Mouse (Mus musculus): Measurements from ENCODE around the gene Ubr7.
A peak's percentile ranks its signal among the peaks of the same experiment; 100 is the strongest.

Gene Ubr7

DNA sequence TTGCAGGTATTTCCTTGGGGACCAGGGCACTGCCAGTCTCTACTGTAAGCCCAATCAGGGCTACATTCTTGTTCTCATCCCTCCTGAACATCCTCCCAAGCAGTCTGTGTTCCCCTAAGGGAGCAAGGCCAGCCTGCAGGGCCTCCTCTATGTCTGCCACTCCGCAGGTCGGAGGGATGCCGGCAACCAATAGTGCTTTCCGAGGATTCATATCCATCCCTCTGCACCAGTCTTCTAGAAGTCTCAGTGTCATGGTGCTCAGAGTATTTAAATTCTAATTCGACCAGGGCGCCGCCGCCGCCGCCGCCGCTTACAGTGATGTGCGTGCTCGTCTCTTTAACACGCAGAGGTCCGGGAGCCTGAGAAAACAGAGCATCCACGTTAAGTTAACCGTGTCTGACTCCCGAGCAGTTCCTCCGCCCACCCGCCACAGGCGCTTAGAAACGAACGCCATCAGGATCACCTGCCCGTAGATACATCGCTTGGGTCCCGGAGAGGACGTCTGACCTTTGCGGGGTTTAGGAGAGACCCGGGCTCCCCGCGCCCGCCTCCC lies 14.7 kb upstream of the Ubr7 start:
- no peak for DNase-seq (ENCODE audit: low spot score in 2 of 2)

DNA sequence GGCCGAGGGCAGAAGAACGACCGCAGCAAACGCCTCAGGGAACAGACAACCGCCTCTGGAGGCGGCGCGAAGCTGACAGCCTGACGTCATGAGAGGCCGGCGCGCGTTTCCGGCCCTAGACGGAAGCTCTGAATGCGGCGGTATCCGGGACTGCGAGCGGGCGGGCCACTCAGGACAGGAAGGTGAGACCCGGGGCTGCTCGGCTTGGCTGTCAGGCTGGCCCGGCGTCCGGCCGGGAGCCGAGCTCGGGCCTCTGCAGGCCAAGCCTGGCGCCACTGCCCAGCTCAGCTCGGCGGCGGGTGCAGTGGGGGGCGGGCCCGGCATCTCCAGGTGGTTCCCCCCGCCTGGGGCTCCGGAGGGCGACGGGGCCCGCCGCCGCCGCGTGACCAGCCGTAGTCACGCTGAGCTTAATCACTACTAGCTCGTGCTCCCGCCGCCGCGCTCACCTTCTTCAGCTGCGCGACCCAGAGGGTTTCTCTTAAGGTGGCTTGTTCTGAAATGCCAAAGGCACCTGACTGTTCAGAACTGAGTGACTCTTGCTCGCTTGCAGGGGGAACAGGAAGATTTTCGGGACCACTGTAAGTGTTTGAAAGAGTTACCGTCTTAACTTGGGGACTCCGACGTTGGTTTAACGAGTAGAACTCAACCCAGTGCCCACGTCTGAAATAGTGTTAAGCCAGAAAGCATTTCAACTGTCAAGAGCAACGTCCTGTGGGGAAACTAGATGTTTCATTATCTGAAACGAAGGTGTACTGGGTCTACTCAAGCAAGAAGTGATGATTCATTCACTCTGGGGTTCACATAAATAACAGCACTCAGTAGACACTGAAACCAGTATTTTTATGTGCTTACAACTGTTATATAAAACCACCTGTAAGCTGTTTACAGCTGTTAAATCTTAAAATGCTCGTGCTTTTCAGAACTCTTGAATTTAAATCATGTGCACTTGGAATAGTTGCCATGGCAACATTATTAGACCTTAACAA lies 13.9 kb upstream of the Ubr7 start, which contains the start of the genes Moap1 and Tmem251:
TSS of gene Moap1 (minus strand) at position 73 of the 986 bp plus-strand sequence.
TSS of gene Tmem251 (plus strand) at position 174 of the 986 bp plus-strand sequence.
- DNase-seq (ENCODE audit: low spot score in 2 of 2) = peak; percentile 81 to 86

DNA sequence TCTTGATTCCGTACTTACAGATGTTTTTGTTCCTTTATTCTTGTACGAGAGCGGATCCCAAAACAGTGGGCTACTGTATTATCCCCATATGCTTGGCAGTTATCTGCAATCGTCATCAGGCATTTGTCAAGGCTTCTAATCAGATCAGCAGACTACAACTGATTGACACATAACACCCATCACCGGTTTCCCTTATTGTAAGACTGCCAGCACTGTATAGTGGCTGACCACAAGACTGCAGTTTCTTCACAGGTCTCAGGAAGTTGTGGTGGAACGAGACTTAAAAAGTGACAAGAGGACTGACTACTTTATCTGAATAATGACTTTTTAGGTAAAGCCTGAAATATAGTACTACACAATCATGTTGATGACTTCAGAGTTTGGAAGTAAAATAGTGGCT lies 12.9 kb upstream of the Ubr7 start:
- no peak for DNase-seq (ENCODE audit: low spot score in 2 of 2)

DNA sequence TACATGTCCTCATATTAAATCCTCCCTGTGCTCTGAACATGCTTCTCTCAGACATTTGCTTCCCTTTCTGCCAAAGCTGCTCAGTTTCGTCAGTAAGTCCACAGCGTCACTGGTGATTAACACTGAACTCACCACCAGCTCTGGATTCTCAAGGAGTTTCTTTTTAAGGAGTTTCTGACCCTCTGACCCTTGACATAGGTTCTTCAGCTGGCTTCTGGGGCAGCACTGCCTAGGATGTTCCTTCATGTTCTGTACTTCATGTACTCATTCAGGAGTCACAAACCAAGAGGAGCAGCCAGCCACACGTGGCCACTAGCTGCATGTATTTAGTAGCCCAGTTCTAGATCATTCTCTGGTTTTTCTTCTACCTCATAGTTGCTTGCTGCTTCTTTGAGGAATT lies 9.5 kb upstream of the Ubr7 start:
- DNase-seq (ENCODE audit: low spot score in 2 of 2) = no peak

DNA sequence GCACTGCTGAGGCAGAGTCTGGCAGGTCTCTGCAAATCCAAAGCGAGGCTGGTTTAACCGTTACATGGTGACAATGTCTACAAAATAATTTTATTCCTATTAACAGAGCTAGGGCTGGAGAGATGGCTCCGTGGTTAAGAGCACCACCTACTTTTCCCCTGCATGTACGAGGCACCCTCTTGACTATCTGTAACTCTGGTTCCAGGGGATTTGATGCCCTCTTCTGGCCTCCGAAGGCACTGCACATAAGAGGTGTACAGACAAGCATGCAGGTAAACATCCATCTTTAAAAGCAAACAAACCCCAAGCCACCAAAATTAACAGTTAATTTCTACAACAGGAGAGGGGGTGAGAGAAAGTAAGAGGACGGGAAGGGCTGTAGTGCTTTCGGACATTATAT lies 1.5 kb upstream of the Ubr7 start:
- peak; percentile 25 to 55 for DNase-seq (ENCODE audit: low spot score in 2 of 2)

DNA sequence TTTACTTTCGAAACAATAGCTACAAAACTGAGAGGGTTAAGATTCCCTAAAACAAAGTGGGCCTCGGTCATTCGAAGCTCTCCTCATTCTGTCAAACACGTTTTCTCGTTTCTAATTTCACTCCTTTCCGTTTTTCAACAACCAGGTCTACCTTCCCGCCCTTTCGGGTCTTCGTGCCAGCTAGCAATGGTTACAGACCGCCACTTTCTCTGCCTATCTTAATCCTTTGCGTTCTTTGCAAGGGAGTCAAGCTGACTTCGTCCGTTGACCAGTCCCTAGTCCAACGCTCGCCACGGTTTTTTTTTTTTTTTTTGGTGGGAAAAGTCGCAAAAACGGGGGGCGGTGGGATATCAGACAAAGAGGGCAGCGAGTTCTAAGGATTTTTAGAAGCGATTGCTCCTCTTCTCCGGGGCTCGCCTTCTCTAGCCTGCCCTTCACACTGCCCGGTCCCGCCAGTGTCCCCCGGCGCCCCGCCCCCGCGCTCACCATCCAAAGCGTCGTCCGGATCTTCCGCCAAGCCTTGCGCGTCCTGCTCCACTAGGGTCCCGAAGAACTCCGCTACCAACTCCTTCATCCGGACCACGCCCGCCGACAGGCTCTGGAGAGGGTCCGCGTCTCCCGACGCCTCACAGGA lies 595 bp upstream of the Ubr7 start:
- DNase-seq (ENCODE audit: low spot score in 2 of 2) = no peak

DNA sequence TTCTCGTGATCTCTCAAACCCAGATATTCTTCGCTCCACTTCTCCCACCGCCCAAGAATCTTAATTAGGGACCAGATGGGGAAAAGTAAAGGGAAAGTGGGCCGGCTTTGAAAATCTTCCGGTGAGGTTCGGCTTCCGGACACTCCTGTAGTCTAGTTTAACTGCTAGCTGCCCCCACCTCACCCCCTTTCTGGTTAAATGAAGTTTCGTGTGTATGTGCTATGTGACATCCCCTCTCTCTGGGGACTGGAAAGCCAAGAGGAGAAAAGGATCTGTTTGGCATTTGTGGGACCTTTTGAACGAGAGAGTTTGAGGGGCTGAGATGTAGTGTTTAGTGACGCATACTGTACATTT lies 613 bp downstream of the Ubr7 start, which contains the start of gene Gm20604:
TSS of gene Gm20604 (minus strand) at position 270 of the 354 bp plus-strand sequence.
- DNase-seq (ENCODE audit: low spot score in 2 of 2) = no peak

DNA sequence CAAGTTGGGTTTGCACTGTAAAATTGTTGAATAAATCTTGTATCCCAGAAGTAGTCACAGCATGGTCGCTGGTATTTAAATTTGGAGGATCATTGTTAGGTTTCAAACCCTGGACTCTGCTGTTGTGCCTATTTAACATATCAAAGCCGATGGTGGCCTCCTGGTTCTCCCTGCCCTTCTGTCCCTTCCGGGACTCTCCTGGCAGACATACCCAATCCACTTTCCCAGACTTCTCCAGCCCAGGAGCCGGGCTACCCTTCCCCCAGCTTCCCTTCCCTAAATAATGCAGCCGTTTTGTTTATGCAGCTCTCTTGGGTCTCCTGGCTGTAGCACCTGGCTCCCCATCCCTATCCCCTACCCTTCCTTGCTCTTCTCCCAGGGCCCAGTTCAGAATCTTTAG lies 1.2 kb downstream of the Ubr7 start:
- DNase-seq (ENCODE audit: low spot score in 2 of 2) = no peak

DNA sequence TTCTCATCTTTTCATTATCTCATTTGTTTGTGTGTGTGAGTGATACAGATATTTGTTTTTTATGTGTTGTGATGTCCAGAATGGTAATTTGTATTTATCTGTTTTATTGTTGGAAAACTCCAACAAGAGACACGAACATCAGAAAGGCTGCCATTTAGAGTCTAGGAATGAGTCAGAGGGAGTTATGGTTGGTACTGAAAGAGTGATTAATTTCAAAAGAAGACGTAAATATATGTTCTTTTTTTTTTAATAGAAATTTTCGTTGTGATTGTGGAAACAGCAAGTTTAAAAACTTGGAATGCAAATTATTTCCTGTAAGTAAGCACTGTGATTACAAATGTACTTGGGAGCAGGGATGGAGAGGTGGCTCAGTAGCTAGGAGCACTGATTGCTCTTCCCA lies 3.9 kb downstream of the Ubr7 start:
- no peak for DNase-seq (ENCODE audit: low spot score in 2 of 2)

DNA sequence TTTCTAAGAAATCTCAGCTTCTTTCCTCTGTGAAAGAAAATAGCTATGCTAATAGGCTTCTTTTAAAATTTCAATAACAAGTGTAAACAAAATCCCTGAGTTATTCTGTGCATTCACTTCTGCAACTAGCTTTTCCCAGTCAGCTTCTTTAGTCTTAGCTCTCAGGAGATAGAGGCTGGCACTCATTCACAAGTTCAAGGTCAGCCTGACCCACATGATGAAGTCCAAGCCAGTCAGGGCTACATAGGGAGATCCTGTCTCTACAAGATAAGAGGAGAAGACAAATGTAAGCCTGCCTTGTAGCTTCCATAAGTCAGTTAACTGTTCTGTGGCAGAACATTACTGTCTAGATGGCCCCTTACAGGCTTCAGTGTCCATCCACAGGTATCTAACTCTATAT lies 5.9 kb downstream of the Ubr7 start:
- DNase-seq (ENCODE audit: low spot score in 2 of 2) = no peak

DNA sequence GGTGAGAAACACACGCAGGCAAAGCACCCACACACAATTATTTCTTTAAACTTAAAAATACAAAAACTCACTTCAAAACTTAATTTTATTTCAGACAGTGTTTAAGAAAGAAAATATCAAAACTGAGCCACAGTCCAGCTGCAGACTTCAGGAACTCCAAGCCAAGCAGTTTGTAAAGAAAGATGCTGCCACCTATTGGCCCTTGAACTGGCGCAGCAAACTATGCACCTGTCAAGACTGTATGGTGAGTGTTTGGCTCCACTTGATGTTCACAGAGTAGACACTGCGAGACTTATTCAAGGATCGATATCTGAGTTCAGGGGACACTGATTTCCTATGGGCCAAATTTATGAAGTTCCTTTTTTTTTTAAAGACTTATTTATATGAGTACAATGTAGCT lies 11.2 kb downstream of the Ubr7 start:
- DNase-seq (ENCODE audit: low spot score in 2 of 2) = no peak

DNA sequence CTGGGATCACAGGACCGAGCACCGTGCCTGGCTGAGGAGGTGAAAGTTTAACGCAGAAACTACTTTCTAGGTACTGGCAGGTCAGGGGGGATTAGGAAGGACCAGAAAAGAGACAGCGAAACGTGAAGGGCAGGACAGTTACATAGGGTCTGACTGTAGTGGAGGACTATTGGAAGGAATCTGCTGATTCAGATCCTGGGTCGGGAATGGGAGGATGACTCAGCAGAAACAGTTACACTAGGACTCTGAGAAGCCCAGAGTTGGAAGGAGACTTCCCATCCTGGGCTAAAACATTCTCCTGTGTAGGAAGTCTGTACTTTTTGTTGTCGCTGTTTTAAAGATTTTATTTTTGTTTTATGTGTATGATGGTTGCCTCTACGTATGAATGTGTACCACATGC lies 13.8 kb downstream of the Ubr7 start:
- DNase-seq (ENCODE audit: low spot score in 2 of 2) = no peak

DNA sequence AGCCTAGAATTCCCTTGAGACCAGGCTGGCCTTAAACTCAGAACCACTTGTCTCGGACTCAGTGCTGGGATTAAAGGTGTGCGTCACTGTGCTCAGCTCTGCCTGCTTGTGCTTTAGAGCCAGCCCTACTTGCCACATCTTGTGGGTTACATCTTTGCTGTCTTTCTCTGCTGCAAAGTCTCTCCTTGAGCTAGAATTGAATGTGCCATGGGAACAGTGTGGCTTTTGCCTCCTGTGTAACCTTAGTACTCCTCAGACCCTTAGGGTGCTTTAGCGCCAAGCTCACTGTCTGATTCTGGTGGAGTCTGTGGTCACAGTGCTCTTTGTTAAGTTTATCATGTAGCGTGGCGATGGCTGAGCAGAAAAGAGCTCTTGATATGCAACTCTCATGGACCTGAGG lies 14.9 kb downstream of the Ubr7 start:
- DNase-seq (ENCODE audit: low spot score in 2 of 2) = no peak

DNA sequence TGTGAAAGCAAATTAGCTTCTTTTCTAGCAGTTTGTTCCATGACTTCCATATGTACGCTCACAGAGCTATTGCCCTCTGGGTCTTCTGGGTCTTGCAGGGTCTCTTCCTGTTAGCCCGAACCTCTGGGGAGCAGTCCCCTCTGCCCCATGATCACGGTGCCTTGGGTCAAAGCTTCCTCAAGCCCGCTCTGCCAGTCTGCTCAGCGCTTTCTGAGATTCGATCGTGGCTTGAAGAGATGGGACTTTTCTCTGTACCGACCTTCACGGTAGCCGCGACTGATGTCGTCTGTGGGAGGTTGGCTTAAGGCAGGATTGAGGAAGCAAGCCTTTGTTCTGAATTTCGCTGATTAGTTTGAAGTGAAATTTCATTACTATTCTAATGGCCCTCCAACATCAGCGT lies 18.3 kb downstream of the Ubr7 start:
- no peak for DNase-seq (ENCODE audit: low spot score in 2 of 2)

DNA sequence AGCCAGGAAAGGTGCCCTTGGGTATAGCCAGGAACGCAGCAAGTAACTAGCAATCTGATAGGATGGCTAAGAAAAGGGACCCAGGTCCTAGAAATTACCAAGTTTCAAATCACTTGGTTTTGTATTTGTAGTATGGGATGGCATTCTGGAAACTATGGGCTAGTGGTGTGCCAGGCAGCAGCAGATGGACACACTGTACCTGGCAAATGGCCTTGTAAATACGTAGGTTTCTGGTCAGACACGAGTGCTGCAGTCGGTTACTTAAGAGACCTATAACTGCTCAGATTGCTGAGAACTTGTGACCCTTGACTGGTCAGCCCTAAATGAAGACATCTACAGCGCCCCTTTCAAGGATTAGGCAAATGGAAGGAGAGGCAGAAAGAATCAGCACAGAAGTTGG lies 20.4 kb downstream of the Ubr7 start:
- no peak for DNase-seq (ENCODE audit: low spot score in 2 of 2)

DNA sequence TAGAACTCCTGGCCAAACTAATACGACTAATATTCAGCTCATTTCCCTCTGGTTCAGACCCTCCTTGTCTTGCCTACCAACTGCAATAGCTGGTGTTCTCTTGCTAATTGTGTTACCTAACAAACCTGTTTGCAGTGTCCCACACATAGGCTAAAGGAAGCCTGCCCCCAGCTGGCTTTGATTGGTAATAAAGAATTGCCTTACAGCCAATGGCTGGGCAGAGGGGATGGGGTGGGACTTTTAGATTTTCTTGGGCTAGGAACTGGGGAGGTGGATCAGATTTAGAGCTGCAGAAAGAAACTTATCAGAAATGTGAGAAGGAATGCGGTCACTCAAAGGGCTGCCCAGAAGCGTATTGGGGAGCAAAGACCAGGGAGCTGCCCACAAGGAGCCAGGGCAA lies 21.7 kb downstream of the Ubr7 start:
- no peak for DNase-seq (ENCODE audit: low spot score in 2 of 2)

DNA sequence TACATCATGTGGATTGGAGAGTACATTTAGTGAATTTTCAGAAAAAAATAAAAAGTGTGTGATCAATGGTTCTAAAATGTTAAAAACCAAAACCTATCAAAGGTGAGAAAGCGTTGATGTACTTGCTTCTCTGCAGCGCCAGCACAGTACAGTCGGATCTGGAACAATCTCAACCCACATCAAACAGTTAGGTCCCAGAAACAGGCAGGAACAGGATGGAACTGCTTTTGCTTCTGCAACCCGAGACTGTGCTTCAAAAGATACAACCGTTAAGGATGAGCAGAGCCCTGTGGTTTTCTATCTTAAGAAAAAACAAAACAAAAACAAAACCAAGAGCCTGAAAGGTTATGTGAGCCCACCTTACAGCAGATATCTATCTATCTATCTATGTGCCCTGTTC lies 25.1 kb downstream of the Ubr7 start:
- DNase-seq (ENCODE audit: low spot score in 2 of 2) = no peak

DNA sequence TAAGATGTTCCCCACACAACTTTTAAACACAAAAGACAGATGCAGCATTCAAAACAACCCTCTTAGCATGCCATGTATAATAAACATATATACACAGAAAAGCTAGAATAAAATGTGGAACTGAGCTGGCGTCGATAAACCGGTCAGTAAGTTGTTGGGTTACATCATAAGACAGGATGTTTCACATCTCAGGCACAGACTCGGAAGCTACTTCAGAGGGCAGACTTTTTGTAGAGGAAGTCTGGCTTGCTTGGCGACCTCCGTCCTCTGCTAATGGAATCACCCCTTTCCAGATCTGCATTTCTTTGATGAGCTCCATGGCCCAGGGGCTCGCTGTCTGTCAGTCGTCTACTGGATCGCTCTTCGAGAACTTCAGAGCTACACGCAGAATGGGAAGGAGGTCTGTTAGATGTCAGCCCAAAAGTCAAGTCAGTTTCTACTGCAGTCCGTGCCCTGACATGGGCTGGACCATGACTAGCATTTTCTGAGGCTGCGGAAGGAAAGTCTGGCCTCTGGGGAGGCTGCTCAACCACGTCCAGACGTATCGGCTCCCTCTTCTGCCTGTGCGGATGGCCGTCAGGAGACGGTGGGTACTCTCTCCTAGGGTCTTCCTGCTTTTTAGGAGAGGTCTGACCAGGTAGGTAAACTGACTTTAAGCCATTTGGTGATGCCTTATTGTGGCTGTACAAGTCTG lies 27.3 kb downstream of the Ubr7 start:
- no peak for DNase-seq (ENCODE audit: low spot score in 2 of 2)

DNA sequence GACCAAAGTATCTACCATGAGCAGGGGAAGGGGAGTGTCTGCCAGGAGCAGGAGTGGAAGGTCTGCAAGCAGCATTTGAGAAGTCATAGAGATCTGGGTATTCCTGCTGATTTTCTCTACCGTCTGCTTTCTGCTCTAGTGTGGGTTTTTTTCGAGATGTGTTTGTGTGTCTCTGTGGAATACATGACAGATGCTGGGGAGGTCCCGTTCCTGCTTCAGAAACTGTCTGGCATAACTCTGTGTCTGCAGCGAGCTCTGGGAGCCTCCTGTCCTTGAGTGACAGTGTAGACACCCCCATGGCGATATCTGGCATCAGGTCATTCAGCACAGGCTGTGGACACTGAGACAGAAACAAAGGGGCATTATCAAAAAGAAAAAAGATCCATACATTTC lies 27.8 kb downstream of the Ubr7 start:
- no peak for DNase-seq (ENCODE audit: low spot score in 2 of 2)

DNA sequence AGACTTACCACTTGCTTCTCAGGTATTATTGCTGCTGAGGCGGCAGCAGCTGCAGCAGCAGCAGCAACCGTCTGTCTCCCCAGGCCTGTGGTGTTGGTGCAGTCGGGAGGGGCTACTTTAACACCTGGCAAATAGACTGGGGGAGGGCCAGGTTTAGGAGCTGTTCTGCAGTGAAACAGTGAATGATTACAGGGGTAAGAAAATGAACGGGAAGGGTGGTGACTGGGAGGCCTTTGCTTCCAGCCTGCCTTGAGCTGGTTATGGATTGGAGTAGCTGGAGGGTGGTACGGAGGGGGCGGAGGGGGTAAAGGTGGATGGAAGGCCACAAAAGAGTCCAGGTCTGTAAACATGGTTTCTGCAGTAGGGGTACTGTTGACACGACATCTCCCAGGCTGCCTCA lies 30.2 kb downstream of the Ubr7 start:
- no peak for DNase-seq (ENCODE audit: low spot score in 2 of 2)

DNA sequence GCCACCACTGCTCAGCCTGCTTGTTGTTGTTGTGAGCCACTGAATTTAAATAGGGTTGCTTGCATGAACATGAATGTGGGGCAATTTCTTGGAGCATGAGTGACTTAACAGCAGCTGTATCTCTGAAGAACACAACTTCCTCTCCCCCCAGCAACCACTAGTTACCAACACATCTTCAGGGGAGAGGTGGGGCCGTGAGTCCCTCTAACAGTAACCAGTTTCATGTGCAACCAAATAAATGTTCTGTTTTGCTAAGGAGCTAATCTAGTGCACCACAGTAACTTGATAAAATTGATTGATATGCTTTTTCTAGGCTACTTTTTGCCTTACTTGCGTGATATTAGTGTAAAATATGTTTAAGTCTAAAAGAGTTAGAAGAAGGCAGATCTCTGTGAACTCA lies 41.8 kb downstream of the Ubr7 start:
- DNase-seq (ENCODE audit: low spot score in 2 of 2) = no peak

DNA sequence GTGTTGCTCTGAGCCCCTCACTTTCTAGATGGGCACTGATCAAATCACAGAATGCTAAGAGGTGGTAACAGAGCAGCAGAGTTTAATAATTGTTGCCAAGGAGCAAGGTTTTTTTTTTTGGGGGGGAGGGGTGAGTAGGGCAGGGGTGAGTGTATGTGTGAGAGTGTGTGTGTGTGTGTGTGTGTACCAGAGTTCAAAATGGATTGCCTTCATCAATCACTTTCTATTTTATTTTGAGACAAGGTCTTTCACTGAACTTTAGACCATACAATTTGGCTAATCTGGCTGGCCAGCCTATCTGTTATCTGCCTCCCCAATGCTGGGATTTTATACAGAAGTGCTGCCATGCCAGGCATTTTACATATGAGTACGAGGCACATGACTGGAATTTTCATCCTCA lies 57.1 kb downstream of the Ubr7 start:
- DNase-seq (ENCODE audit: low spot score in 2 of 2) = no peak

Data from spleen, postnatal 14 days (tissue).